Mouse (Mus musculus) heart, adult 2 months (tissue): Measurements from ENCODE around the gene Zfp169. TPM values are rescaled to one million over a fixed set of nuclear protein-coding genes. Genes with fewer than 3 reads are reported as not detected.
A peak's percentile ranks its signal among the peaks of the same experiment; 100 is the strongest.

Source experiments
- DNase-seq, 2 experiments: peaks; one replicate each; pipeline ENCODE4 v3.0.0; 2021
- H3K27ac ChIP-seq: fragments of 200-600 bp; 2 replicates; pipeline ENCODE4 v1.8.1; 2022
- H3K27me3 ChIP-seq: fragments of 200-500 bp; 2 replicates; pipeline ENCODE4 v1.6.1; 2012; ENCODE audit warnings: mild to moderate bottlenecking, low read length, inconsistent platforms, mixed read lengths; ENCODE audit not compliant: control insufficient read depth, insufficient read depth
- H3K36me3 ChIP-seq: fragments of 200-500 bp; 2 replicates; pipeline ENCODE4 v1.6.1; 2012; ENCODE audit warnings: low read length, inconsistent platforms; ENCODE audit not compliant: control insufficient read depth, insufficient read depth
- H3K4me1 ChIP-seq: fragments of 200-500 bp; 2 replicates; pipeline ENCODE4 v1.6.1; 2011; ENCODE audit warnings: low read length; ENCODE audit not compliant: control insufficient read depth, insufficient read depth
- H3K4me3 ChIP-seq: fragments of 200-600 bp; 2 replicates; pipeline ENCODE4 v1.8.1; 2022
- H3K79me2 ChIP-seq: fragments of 200-500 bp; replicated peaks from 2 replicates; pipeline ENCODE4 v1.6.1; 2012; ENCODE audit warnings: mild to moderate bottlenecking, inconsistent platforms, low read length, moderate library complexity, mixed read lengths; ENCODE audit not compliant: control insufficient read depth, insufficient read depth
- H3K9ac ChIP-seq: fragments of 200-500 bp; 2 replicates; pipeline ENCODE4 v1.6.1; 2012; ENCODE audit warnings: low read depth, mild to moderate bottlenecking, control low read depth, inconsistent platforms, low read length, mixed read lengths
- CTCF ChIP-seq: fragments of 200-600 bp; IDR thresholded peaks from 2 replicates; pipeline ENCODE4 v1.8.1; 2022; ENCODE audit warnings: antibody characterized with exemption, mild to moderate bottlenecking, moderate library complexity
- EP300 ChIP-seq: fragments of 200-500 bp; IDR thresholded peaks from 2 replicates; pipeline ENCODE4 v1.6.1; 2011; ENCODE audit warnings: low read depth, low read length, control low read depth; ENCODE audit not compliant: insufficient read depth
- POLR2A ChIP-seq: fragments of 200-500 bp; IDR thresholded peaks from 2 replicates; pipeline ENCODE4 v1.6.1; 2011; ENCODE audit warnings: mild to moderate bottlenecking, low read depth, low read length, control low read depth; ENCODE audit not compliant: insufficient read depth
- WGBS: fragments of 180-500 bp; shearing (Covaris S2); methylation state at CpG from one replicate; pipeline ENCODE4 v1.1.7; 2018; 5-methylcytosine and 5-hydroxymethylcytosine counted together
- intact Hi-C: fragments of 180-260 bp; cut with DNase I; formaldehyde crosslinking; loops from one replicate; pipeline ENCODE4 v1.15.1; 2025
- polyA plus RNA-seq: library from polyadenylated mRNA; depleted of rRNA; stranded (reverse); fragments of >200 nt; gene quantifications from 2 replicates; pipeline ENCODE4 v1.2.3, GENCODE M21; 2012
- total RNA-seq, 2 experiments: library from RNA; stranded (reverse); gene quantifications; 2 replicates each; pipeline ENCODE4 v1.2.3; 2021

Zfp169 gene
- total and polyA plus RNA-seq, 3 experiments, result 4.2 to 7.0 (median 5.0) TPM

DNA sequence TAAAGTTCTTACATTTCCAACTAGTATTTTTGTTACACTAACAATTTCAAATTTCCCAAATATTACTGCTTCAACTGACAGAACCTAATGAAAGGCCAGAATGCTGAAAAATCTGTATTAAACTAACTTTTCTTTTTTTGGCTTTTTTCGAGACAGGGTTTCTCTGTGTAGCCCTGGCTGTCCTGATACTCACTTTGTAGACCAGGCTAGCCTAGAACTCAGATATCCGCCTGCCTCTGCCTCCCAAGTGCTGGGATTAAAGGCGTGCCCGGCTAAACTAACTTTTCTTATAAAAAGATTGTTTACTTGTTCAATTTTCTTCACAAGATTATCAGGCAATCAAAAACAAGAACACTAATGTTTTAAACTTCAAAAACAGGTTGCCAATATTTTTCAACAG, 31.6 kb upstream of the Zfp169 start:
- Histone ChIP-seq H3K27ac (peak overlapping the region; percentile 96), H3K4me3 (peak overlapping the region; percentile 77), H3K36me3 (peaks cover 35% of the 10 kb centered on the region), H3K27me3 (no peaks in the 10 kb centered on the region), H3K4me1 (peaks cover 14% of the 10 kb centered on the region), H3K9ac (no peak overlapping the region), H3K79me2 (peaks cover 2% of the 10 kb centered on the region; the same call in 1 of the 2 replicates)
- DNase-seq, result no peak
- TF ChIP-seq CTCF (no peak), POLR2A (no peak), EP300 (no peak)
- intact Hi-C loops, result loop anchor here (2.0 to 10.0 kb wide), 2 partner anchors 16 to 430 kb away; no protein-coding TSS in a partner anchor
- 8% methylated on average over 4 of the region's 4 CpGs for WGBS

DNA sequence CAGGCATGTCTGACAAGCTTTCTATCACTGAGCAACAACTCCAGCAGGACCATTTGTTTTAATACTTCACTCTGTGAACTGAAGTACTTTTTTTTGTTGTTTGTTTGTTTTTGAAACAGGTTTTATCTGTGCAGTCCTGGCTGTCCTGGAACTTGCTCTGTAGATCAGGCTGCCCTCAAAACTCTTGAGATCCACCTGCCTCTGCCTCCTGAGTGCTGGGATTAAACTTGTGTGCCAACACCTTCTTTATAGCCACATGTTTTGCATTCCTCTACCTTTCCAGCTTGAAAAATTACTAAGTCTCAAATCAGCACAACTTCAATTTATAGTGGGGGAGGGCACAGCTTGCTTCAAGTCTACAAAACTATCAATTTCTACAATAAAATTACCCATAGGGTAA, 31.1 kb upstream of the Zfp169 start:
- Histone ChIP-seq H3K4me1 (peaks cover 16% of the 10 kb centered on the region), H3K9ac (no peak overlapping the region), H3K4me3 (peak overlapping the region; percentile 77; the same call in 1 of the 2 replicates), H3K27ac (peak overlapping the region; percentile 96), H3K79me2 (peaks cover 2% of the 10 kb centered on the region; the same call in 1 of the 2 replicates), H3K27me3 (no peaks in the 10 kb centered on the region), H3K36me3 (peaks cover 37% of the 10 kb centered on the region)
- no peak for DNase-seq
- intact Hi-C loops, result loop anchor here (2.0 to 10.0 kb wide), 2 partner anchors 16 to 430 kb away; no protein-coding TSS in a partner anchor
- TF ChIP-seq CTCF (no peak), POLR2A (no peak), EP300 (no peak)

DNA sequence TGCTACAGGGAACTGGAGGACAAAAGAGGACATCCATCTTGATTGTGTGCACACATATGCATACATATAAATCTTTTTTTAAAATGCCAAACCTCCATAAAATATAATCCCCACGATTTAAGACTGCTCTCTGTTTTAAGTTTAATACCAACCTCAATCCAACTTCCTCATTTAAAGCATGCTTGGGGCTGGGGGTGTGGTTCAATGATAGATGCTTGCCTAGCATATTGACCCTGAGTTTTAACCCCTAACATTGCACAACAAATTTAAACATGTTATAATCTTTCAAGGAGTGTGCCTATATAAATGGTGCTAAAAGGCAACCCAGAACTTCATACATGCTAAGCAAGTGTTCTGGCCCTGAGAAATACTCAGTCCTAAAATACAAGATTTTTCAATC, 27.2 kb upstream of the Zfp169 start:
- H3K79me2 ChIP-seq, result peaks cover 2% of the 10 kb centered on the region; the same call in 1 of the 2 replicates
- H3K9ac ChIP-seq, result no peak overlapping the region
- TF ChIP-seq POLR2A, result no peak
- no peak for DNase-seq
- H3K27ac ChIP-seq, result peak overlapping the region; percentile 6; the same call in 1 of the 2 replicates
- H3K36me3 ChIP-seq, result peaks cover 60% of the 10 kb centered on the region
- H3K4me1 ChIP-seq, result peaks cover 24% of the 10 kb centered on the region
- H3K27me3 ChIP-seq, result no peaks in the 10 kb centered on the region
- H3K4me3 ChIP-seq, result peak overlapping the region; percentile 5; the same call in 1 of the 2 replicates
- WGBS, result 22% methylated on average over 1 of the region's 1 CpGs
- intact Hi-C loops, result loop anchor here (10.0 kb wide), 1 partner anchor 434 kb away; no protein-coding TSS in a partner anchor

DNA sequence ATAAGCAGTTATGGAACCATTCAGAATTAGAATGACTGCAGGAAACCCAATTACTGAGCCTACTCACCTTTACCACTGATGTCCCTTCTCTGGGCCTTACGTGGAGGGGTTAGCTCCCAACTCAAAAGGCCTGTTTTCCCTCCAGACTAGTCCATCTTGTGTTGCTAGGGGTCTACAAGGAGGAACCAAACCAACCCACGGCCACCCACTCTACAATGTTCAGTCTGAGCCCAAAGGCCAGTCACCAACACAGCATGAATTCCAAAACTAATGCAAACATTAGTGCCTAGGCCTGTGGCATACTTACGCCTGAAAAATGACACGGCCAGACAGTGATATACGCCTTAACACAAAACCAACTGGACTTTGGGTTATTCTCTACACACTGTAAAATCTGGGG, 20.2 kb upstream of the Zfp169 start:
- H3K4me3 ChIP-seq, result no peak overlapping the region
- TF ChIP-seq CTCF (no peak), EP300 (no peak), POLR2A (no peak)

DNA sequence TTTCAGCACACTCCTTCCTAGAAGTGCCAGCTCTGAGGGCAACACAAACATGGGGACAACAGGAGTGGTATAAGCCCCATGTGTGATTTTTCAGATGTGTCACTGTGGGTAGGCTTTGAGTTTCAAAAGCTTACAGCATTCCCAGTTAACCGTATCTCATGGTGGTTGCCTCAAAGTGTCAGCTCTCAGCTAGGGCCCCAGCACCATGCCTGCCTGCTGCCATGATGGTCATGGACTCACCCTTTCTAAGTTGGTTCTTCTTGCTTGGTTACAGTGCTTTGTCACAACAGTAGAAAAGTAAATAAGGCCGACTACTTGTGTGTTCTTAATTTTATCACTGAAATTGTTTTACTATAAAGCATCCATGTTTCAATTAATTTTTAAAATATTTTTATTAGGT, 18.2 kb upstream of the Zfp169 start:
- Histone ChIP-seq H3K36me3 (peaks cover 13% of the 10 kb centered on the region), H3K27me3 (no peaks in the 10 kb centered on the region), H3K79me2 (no peaks in the 10 kb centered on the region), H3K27ac (no peak overlapping the region), H3K4me3 (no peak overlapping the region), H3K9ac (no peak overlapping the region), H3K4me1 (0 out of 2 replicates have a peak, but pooled peaks cover 1% of the 10 kb centered on the region)
- DNase-seq, result no peak
- TF ChIP-seq CTCF (no peak), POLR2A (0 out of 2 replicates have a peak, but pooled peaks have one; percentile 12), EP300 (no peak)
- intact Hi-C loops, result no loop called here
- WGBS, result 62% methylated on average over 2 of the region's 2 CpGs

More for the DNA sequence above, 20.2 kb upstream of the Zfp169 start:
- no peak overlapping the region for H3K9ac ChIP-seq
- H3K36me3 ChIP-seq, result peaks cover 24% of the 10 kb centered on the region
- H3K27ac ChIP-seq, result no peak overlapping the region
- intact Hi-C loops, result no loop called here
- no peaks in the 10 kb centered on the region for H3K27me3 ChIP-seq
- DNase-seq, result no peak
- H3K79me2 ChIP-seq, result no peaks in the 10 kb centered on the region; the same call in 1 of the 2 replicates
- 92% methylated on average over 5 of the region's 5 CpGs for WGBS
- H3K4me1 ChIP-seq, result peaks cover 4% of the 10 kb centered on the region; the same call in 1 of the 2 replicates

DNA sequence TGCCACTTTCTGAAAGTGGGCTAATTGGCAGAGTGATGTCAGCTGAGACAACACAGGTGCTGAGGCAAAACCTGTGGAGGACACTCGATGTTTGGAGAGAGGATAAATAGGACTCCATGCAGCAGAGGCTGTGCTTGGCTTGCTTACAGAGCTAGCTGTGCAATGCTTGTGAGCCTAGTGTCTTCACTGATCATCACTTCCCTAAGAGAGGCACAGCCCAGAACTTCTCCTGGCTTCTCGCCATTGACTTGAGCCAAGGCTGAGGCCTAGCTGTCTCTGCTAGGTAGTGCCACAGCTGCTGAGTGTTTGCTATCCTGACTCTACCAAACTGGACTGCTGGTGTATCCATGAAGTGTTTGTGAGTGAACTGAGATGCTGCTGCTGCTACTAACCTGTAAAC, 17.4 kb upstream of the Zfp169 start:
- intact Hi-C loops, result no loop called here
- WGBS, result 48% methylated on average over 2 of the region's 2 CpGs
- no peak overlapping the region for H3K27ac ChIP-seq
- peaks cover 8% of the 10 kb centered on the region for H3K36me3 ChIP-seq
- peak; percentile 49 to 54 for DNase-seq
- H3K79me2 ChIP-seq, result no peaks in the 10 kb centered on the region
- no peak overlapping the region for H3K9ac ChIP-seq
- no peak overlapping the region for H3K4me3 ChIP-seq
- no peak for TF ChIP-seq CTCF
- 0 out of 2 replicates have a peak, but pooled peaks have one; percentile 17 for TF ChIP-seq EP300
- TF ChIP-seq POLR2A, result peak; percentile 38
- no peaks in the 10 kb centered on the region for H3K27me3 ChIP-seq
- 0 out of 2 replicates have a peak, but pooled peaks cover 1% of the 10 kb centered on the region for H3K4me1 ChIP-seq
